Mouse (Mus musculus) frontal cortex, postnatal 25 days (tissue): ENCODE data around the gene Eml2.

ENCODE experiments used
- DNase-seq, 2 experiments: peaks; one replicate each; pipeline ENCODE4 v3.0.0; 2022; ENCODE audit warnings: low spot score in 2 of 2

The Eml2 gene

GRCm38 (mm10) chr7:19202065-19202850 lies 26.0 kb downstream of the Eml2 start:
- no peak for DNase-seq

GRCm38 (mm10) chr7:19208201-19208910 lies 32.1 kb downstream of the Eml2 start:
- DNase-seq, result no peak

- peak in 1 of 2 experiments; percentile 44 for DNase-seq
These were observed 32.8 kb downstream of the Eml2 start for GRCm38 (mm10) chr7:19208944-19209472.

- no peak for DNase-seq
These were observed 33.3 kb downstream of the Eml2 start for GRCm38 (mm10) chr7:19209494-19209893.

DNA sequence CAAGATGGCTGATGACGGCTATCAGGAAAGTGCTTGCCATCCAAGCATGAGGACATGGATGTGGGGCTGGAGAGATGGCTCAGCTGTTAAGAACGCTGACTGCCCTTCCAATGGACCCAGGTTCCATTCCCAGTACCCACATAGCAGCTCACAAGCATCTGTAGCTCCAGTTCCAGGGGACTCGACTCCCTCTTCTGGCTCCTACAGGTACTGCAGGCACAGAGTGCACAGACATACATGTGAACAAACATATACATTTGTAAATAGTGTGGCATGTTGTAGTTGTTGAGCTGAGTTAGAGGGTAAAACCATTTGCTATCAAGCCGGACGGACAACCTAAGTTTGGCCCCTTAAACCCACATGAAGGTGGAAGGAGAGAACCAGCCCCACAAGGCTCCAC lies 33.8 kb downstream of the Eml2 start:
- no peak for DNase-seq

DNA sequence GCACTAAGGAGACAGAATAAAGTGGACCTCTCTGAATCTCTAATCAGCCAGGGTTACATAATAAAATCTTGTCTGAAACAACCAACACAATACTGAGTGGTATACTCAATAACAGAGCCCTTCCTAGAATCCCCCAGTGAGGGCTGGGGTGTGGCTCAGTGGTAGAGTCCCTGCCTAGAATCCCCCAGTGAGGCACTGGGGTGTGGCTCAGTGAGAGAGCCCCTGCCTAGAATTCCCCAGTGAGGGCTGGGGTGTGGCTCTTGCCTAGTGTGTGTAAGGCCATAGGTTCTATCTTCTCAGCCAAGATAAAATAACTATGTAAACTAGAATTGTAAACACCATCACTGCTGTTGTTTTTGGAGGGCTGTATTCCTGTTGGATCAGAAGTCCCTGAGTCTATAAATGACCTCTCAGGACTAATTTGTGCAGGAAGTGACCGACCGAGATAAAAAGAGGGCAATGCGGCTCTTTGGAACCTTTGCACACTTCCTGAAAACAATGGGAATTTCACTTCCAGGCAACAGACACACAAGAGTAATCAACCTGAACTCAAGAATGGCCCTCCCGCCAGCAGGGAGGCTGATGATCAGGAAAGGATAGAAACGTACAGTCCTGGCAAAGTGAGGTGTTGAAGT lies 34.9 kb downstream of the Eml2 start:
- DNase-seq, result no peak

GRCm38 (mm10) chr7:19211996-19212755 lies 36.0 kb downstream of the Eml2 start, which contains the start of gene Gpr4:
TSS of gene Gpr4 (plus strand) at chr7:19212538.
- no peak for DNase-seq

- DNase-seq, result no peak
These were observed 37.2 kb downstream of the Eml2 start for GRCm38 (mm10) chr7:19213385-19213784.

DNA sequence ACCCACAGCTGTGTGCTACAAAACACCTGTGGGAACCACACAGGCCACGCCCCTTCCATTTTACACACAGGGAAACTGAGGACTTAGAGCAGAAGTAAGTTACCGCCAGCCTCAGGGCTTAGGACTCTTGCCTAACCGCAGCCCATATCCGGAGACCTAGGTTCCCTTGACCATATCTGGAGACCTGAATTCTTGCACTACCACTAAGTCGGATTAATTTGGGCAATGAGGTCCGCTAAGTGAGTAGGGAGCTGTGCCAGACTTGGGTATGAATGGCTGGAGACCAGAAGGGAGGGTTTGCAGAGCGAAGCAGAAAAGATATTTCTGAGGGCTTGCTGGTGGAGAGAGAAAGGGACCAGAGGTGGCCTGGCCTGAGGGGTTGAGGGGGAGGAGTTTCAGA lies 38.1 kb downstream of the Eml2 start:
- DNase-seq, result no peak

GRCm38 (mm10) chr7:19214940-19215339 lies 38.7 kb downstream of the Eml2 start:
- DNase-seq, result no peak

- no peak for DNase-seq
These were observed 41.3 kb downstream of the Eml2 start for GRCm38 (mm10) chr7:19217492-19217891.

DNA sequence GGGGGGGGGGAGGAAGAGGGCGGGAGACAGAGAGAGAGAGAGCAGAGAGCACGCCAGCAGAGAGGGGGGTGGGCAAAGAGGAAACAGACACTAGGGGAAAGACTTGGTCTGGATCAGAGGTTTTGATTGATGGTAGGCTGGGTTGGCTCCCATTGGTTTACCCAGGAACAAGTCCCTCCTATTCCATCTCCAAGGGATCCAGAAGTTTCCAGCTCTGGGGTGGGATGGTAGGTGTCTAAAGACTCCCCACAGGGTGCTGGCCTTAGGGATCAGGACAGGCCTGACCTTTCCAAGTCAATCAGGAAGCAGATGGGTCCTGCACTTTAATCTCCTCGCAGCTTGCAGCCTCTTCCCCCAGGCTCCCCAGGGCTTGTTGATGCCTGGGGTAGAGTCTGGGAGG lies 41.7 kb downstream of the Eml2 start:
- no peak for DNase-seq

GRCm38 (mm10) chr7:19220061-19220460 lies 43.8 kb downstream of the Eml2 start:
- no peak for DNase-seq

DNA sequence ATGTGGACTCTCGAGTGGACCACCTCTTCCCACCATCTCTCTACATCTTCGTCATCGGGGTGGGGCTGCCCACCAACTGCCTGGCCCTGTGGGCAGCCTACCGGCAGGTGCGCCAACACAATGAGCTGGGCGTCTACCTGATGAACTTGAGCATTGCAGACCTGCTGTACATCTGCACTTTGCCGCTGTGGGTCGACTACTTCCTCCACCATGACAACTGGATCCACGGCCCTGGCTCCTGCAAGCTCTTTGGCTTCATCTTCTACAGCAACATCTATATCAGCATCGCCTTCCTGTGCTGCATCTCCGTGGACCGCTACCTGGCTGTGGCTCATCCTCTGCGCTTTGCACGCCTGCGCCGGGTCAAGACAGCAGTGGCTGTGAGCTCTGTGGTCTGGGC lies 46.0 kb downstream of the Eml2 start:
- no peak for DNase-seq

DNA sequence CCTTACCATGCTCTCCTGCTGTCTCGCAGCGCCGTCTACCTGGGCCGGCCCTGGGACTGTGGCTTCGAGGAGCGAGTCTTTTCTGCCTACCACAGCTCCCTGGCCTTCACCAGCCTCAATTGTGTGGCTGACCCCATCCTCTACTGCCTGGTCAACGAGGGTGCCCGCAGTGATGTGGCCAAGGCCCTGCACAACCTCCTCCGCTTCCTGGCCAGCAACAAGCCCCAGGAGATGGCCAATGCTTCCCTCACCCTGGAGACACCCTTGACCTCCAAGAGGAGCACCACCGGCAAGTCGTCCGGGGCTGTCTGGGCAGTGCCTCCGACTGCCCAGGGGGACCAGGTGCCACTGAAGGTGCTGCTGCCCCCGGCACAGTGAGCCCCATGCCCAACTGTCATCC lies 46.7 kb downstream of the Eml2 start:
- DNase-seq, result no peak

GRCm38 (mm10) chr7:19224933-19225332 lies 48.7 kb downstream of the Eml2 start:
- no peak for DNase-seq

- DNase-seq, result peak; percentile 18 to 25
These were observed 50.9 kb downstream of the Eml2 start for GRCm38 (mm10) chr7:19226817-19227797.

DNA sequence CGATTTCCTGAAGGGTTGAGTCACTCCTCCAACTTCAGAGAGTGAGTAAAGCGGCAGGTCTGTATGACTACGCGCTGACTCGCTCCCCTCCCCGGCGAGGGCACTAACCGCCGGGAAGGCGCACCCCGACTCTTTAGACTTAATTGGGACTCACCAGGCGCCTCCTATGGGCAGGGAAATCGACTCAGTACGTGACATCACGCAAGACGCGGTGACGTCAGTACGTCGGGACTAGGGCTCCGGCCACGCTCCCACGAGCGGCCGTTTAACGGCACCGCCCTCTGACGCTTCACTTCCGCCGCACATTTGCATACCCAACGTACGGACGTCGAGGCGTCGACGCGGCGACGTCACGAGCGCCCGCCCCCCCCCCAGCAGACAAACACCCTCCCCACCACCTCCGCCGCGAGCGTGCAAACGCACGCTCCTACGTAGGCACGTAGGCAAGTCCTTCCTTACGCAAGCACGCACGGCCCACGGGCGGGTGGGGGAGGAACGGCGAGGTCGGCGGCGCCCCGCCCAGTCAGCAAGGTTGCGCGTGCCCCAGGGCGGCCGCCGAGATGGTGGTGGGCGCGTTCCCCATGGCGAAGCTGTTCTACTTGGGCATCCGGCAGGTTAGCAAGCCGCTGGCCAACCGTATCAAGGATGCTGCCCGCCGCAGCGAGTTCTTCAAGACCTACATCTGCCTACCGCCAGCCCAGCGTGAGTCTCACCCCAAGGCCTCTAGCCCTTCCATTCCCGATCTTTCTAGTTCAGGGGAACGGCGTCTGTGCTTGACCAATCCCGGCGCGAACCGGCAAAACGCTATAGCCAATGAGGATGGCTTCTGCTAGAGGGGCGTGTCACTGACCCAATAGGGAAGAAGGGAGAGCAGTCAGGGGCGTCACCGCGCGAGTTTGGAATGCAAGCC lies 51.9 kb downstream of the Eml2 start, which contains the start of gene Opa3:
Gene Opa3, plus strand, starts transcription at position 452 of the 910 bp plus-strand sequence.
- peak; percentile 99 for DNase-seq

DNA sequence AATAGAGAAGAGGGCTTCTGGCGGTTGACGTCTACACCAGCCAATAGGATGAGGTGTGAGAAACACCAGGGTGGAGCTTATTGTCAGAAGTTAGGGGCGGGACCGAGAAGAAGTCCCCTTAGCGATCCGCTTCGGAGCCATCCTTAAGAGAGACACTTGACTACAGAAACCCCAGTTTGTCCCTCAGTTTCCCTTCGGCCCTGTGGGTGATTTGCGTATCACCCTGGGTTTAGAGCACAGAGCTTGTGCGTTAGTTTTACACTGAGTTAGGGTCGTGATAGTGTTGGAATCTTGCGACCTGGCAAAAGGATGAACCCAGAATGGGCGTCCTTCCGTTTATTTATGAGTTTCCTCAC lies 52.5 kb downstream of the Eml2 start:
- DNase-seq, result no peak
